In the genomic region with DNA sequence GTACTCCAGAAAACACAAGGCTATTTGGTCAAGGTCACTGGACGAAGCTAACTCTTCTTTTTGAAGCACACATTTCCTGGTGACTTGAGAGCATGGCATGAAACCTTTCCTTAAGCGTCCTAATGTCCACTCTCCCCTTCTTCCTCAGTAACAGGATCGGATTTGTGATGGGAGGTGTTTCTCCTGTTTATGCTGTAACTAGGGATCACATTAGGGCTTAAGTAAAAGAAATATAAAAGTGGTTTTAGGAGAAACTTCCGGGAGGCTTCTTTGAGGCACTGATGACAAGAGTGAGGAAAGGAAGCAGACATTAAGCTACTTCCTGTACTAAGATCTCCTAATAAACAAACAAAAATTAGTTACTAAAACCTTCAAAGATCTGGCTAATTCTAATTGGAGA, we compare ENCODE assay signal across 9 mouse cellular contexts. TPM values are rescaled to one million over a fixed set of nuclear protein-coding genes. Genes with fewer than 3 reads are reported as not detected.
DNase-seq lines count a peak whose midpoint lies in the region; ATAC-seq lines count a peak whose summit lies in the region.
"Had no signal": no experiment of that assay in that cellular context is flagged by ENCODE, and none has a peak within 500 bp of the region (broad histone marks: within the 10 kb centered on the region; RNA-seq: fewer than 3 reads in every experiment).

No protein-coding gene starts in this region.

- DNase-seq in heart, adult 8-10 months (ENCODE audit: low spot score) = peak; percentile 17
- no peak for DNase-seq in heart, postnatal 4 days
- no peak for DNase-seq in frontal cortex, postnatal 36 days (ENCODE audit: low spot score in 2 of 2)
- no peak for DNase-seq in thymus, postnatal 10 days (ENCODE audit: low spot score in 2 of 2)
- no peak for DNase-seq in gastrocnemius, adult 8-10 months (ENCODE audit: low spot score in 2 of 2)

- no peaks in the 10 kb centered on the region for H3K9me3 ChIP-seq in heart, embryonic 15.5 days (replicated peaks)
- no peaks in the 10 kb centered on the region for H3K9me3 ChIP-seq in liver, embryonic 16.5 days (replicated peaks; ENCODE audit: control insufficient read depth, low read length)

- H3K4me2 ChIP-seq in heart, embryonic 15.5 days = peak overlapping the region; percentile 83
- peak overlapping the region; percentile 65 for H3K4me2 ChIP-seq in liver, embryonic 16.5 days (ENCODE audit: low read depth, low read length)

- no peak for ATAC-seq in heart, embryonic 15.5 days (replicated peaks; ENCODE audit: insufficient number of reproducible peaks, insufficient read depth, low FRiP score, low read depth)
- ATAC-seq in liver, embryonic 16.5 days (ENCODE audit: low read depth) = no peak

- H3K36me3 ChIP-seq in heart, embryonic 15.5 days = no peaks in the 10 kb centered on the region
- H3K36me3 ChIP-seq in liver, embryonic 16.5 days (ENCODE audit: control insufficient read depth, insufficient read depth) = no peaks in the 10 kb centered on the region

- H3K4me3 ChIP-seq in brown adipose tissue, adult 24 weeks (ENCODE audit: insufficient read depth, low read depth, low read length) = peak overlapping the region; percentile 86
- peak overlapping the region; percentile 93 for H3K4me3 ChIP-seq in heart, embryonic 15.5 days
- H3K4me3 ChIP-seq in liver, embryonic 16.5 days (ENCODE audit: low read depth, low read length) = peak overlapping the region; percentile 91

- H3K27me3 ChIP-seq in heart, embryonic 15.5 days = no peaks in the 10 kb centered on the region
- no peaks in the 10 kb centered on the region for H3K27me3 ChIP-seq in liver, embryonic 16.5 days (ENCODE audit: control insufficient read depth, insufficient read depth, low read depth, low read length)

- peak overlapping the region; percentile 82 for H3K27ac ChIP-seq in brown adipose tissue, adult 24 weeks (replicated peaks; ENCODE audit: low read depth, low read length)
- H3K27ac ChIP-seq in heart, embryonic 15.5 days = peak overlapping the region; percentile 80
- peak overlapping the region; percentile 76 for H3K27ac ChIP-seq in liver, embryonic 16.5 days (ENCODE audit: low read length)

- WGBS in heart, embryonic 15.5 days = 2% methylated on average over 4 of the region's 4 CpGs
- under 1% methylated on average over 4 of the region's 4 CpGs for WGBS in liver, embryonic 16.5 days (ENCODE audit: insufficient replicate concordance)

- H3K9ac ChIP-seq in heart, embryonic 15.5 days = peak overlapping the region; percentile 95
- H3K9ac ChIP-seq in liver, embryonic 16.5 days (ENCODE audit: low read depth, low read length) = peak overlapping the region; percentile 92

- H3K4me1 ChIP-seq in brown adipose tissue, adult 24 weeks (ENCODE audit: control insufficient read depth, insufficient read depth, insufficient read length, low read length) = peaks cover 6% of the 10 kb centered on the region
- H3K4me1 ChIP-seq in heart, embryonic 15.5 days (replicated peaks) = peaks cover 15% of the 10 kb centered on the region
- peaks cover 29% of the 10 kb centered on the region for H3K4me1 ChIP-seq in liver, embryonic 16.5 days (ENCODE audit: control insufficient read depth, low read depth, low read length)

RNA-seq across cellular contexts. Expression of gene Cgrrf1, which starts 0.6 kb away (rescaled TPM):
- 10 to 100 TPM; 33.5 to 40.4 (median 36.9) TPM for total RNA-seq in heart, adult 8-10 months (2022)
- 10 to 100 TPM; 26.4 to 26.8 TPM for total RNA-seq in heart, postnatal 4 days (2021)
- polyA plus RNA-seq in brown adipose tissue, adult 24 weeks (2012; ENCODE audit: insufficient read depth, insufficient read length, missing spikeins) = 54.0 and 58.7 TPM in 2 replicates
- polyA plus RNA-seq in heart, embryonic 15.5 days (2015; fragmentation: Nextera tagmentation; extraction: Ambion mirVana) = 24.0 and 26.6 TPM in 2 replicates
- 18.4 and 19.7 TPM in 2 replicates for polyA plus RNA-seq in liver, embryonic 16.5 days (2015; fragmentation: Nextera tagmentation; extraction: Ambion mirVana)
- 10 to 100 TPM; 50.0 to 57.8 (median 53.9) TPM for total RNA-seq in gastrocnemius, adult 8-10 months (2022)

RNA-seq across cellular contexts. Expression of gene Gmfb, which starts 9.3 kb away (rescaled TPM):
- 10 to 100 TPM; 28.7 to 36.4 (median 33.3) TPM for total RNA-seq in heart, adult 8-10 months (2022)
- 10 to 100 TPM; 53.6 to 54.1 TPM for total RNA-seq in heart, postnatal 4 days (2021)
- polyA plus RNA-seq in brown adipose tissue, adult 24 weeks (2012; ENCODE audit: insufficient read depth, insufficient read length, missing spikeins) = 56.2 and 59.4 TPM in 2 replicates
- 45.1 and 48.8 TPM in 2 replicates for polyA plus RNA-seq in heart, embryonic 15.5 days (2015; fragmentation: Nextera tagmentation; extraction: Ambion mirVana)
- 22.5 and 24.2 TPM in 2 replicates for polyA plus RNA-seq in liver, embryonic 16.5 days (2015; fragmentation: Nextera tagmentation; extraction: Ambion mirVana)
- total RNA-seq in gastrocnemius, adult 8-10 months (2022) = 10 to 100 TPM; 15.3 to 20.5 (median 19.2) TPM

RNA-seq across cellular contexts. Expression of gene Cnih1, which starts 43.1 kb away (rescaled TPM):
- total RNA-seq in heart, adult 8-10 months (2022) = 10 to 100 TPM; 45.4 to 56.3 (median 48.6) TPM
- 10 to 100 TPM; 78.8 to 81.1 TPM for total RNA-seq in heart, postnatal 4 days (2021)
- polyA plus RNA-seq in brown adipose tissue, adult 24 weeks (2012; ENCODE audit: insufficient read depth, insufficient read length, missing spikeins) = 95.9 and 138 TPM in 2 replicates
- 139 and 140 TPM in 2 replicates for polyA plus RNA-seq in heart, embryonic 15.5 days (2015; fragmentation: Nextera tagmentation; extraction: Ambion mirVana)
- 73.6 and 76.3 TPM in 2 replicates for polyA plus RNA-seq in liver, embryonic 16.5 days (2015; fragmentation: Nextera tagmentation; extraction: Ambion mirVana)
- 10 to 100 TPM; 52.7 to 69.3 (median 59.6) TPM for total RNA-seq in gastrocnemius, adult 8-10 months (2022)

RNA-seq across cellular contexts. Expression of gene Samd4, which starts 51.4 kb away (rescaled TPM):
- 10 to 100 TPM; 60.6 to 71.1 (median 65.1) TPM for total RNA-seq in heart, adult 8-10 months (2022)
- total RNA-seq in heart, postnatal 4 days (2021) = 10 to 100 TPM; 76.5 to 84.4 TPM
- 3.3 TPM in 2 replicates for polyA plus RNA-seq in brown adipose tissue, adult 24 weeks (2012; ENCODE audit: insufficient read depth, insufficient read length, missing spikeins)
- polyA plus RNA-seq in heart, embryonic 15.5 days (2015; fragmentation: Nextera tagmentation; extraction: Ambion mirVana) = 15.3 and 17.6 TPM in 2 replicates
- polyA plus RNA-seq in liver, embryonic 16.5 days (2015; fragmentation: Nextera tagmentation; extraction: Ambion mirVana) = 0.58 and 0.87 TPM in 2 replicates
- 10 to 100 TPM; 47.4 to 69.0 (median 56.6) TPM for total RNA-seq in gastrocnemius, adult 8-10 months (2022)
- total RNA-seq: neutrophil, adult 5-6 weeks had no signal
